ENCODE assay signal across 12 mouse cellular contexts in the genomic region with DNA sequence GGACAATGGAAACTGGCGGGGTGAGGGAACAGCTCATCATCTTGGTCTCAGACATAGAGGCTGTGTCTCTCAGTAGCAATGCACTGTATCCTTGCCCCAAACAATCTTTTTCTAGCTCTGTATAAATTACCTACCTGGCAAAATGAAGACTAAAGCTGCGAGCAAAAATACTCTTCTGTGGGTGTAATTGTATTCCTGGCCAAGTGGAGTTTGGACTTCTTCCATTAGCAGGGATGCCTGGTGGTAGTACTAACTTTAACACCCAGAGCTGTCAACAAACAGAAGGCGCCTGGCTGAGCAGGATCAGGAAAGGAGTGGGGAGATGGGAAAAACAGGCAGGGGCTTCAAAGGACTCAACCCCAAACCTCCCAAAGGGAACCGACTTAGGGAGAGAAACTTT.
DNase-seq lines count a peak whose midpoint lies in the region; ATAC-seq and TF ChIP-seq lines count a peak whose summit lies in the region.
"Had no signal": no experiment of that assay in that cellular context is flagged by ENCODE, and none has a peak within 500 bp of the region (broad histone marks: within the 10 kb centered on the region; RNA-seq: fewer than 3 reads in every experiment).

No protein-coding gene starts in this region.

- H3K27ac ChIP-seq in forebrain, postnatal 0 days (ENCODE audit: low read depth, low read length): no peak overlapping the region
- no peak overlapping the region for H3K27ac ChIP-seq in forebrain, embryonic 10.5 days
- no peak overlapping the region for H3K27ac ChIP-seq in heart, adult 2 months
- no peak overlapping the region for H3K27ac ChIP-seq in left cerebral cortex, adult 2 months
- no peak overlapping the region for H3K27ac ChIP-seq in liver, postnatal 0 days (ENCODE audit: low read depth)
- H3K27ac ChIP-seq: liver, embryonic 12.5 days had no signal

- no peaks in the 10 kb centered on the region for H3K36me3 ChIP-seq in forebrain, postnatal 0 days (ENCODE audit: insufficient read depth)
- no peaks in the 10 kb centered on the region for H3K36me3 ChIP-seq in forebrain, embryonic 10.5 days (replicated peaks)
- no peaks in the 10 kb centered on the region for H3K36me3 ChIP-seq in heart, adult 2 months (ENCODE audit: control insufficient read depth, insufficient read depth, low read length)
- H3K36me3 ChIP-seq in liver, postnatal 0 days (replicated peaks; ENCODE audit: insufficient read depth, low read length): no peaks in the 10 kb centered on the region
- H3K36me3 ChIP-seq: liver, embryonic 12.5 days had no signal

- no peak for TF ChIP-seq POLR2A in heart, adult 2 months (IDR thresholded peaks at IDR 0.05; ENCODE audit: insufficient read depth, low read depth, low read length)

- peak; percentile 36; the same call in 1 of the 2 replicates for ATAC-seq in forebrain, postnatal 0 days
- ATAC-seq in liver, postnatal 0 days: no peak
- ATAC-seq: inflammation-experienced regulatory T-cells, adult 6 months; liver, embryonic 12.5 days had no signal

- no peak overlapping the region for H3K9ac ChIP-seq in forebrain, postnatal 0 days
- H3K9ac ChIP-seq in heart, adult 2 months (ENCODE audit: low read depth, low read length): no peak overlapping the region
- H3K9ac ChIP-seq in liver, postnatal 0 days (replicated peaks): no peak overlapping the region
- H3K9ac ChIP-seq: liver, embryonic 12.5 days had no signal

- H3K4me1 ChIP-seq in forebrain, postnatal 0 days (ENCODE audit: insufficient read depth): no peaks in the 10 kb centered on the region
- H3K4me1 ChIP-seq in forebrain, embryonic 10.5 days: no peaks in the 10 kb centered on the region
- H3K4me1 ChIP-seq in heart, adult 2 months (ENCODE audit: control insufficient read depth, insufficient read depth, low read length): no peaks in the 10 kb centered on the region
- H3K4me1 ChIP-seq in liver, postnatal 0 days (ENCODE audit: insufficient read depth): no peaks in the 10 kb centered on the region

- no peak overlapping the region for H3K4me2 ChIP-seq in forebrain, postnatal 0 days (ENCODE audit: low read depth)
- H3K4me2 ChIP-seq in liver, postnatal 0 days (ENCODE audit: low read depth, low read length): no peak overlapping the region
- H3K4me2 ChIP-seq: liver, embryonic 12.5 days had no signal

- peak; percentile 34 for DNase-seq in forebrain, postnatal 0 days
- DNase-seq in forebrain, embryonic 10.5 days (ENCODE audit: extremely low spot score, low spot score): no peak
- DNase-seq in heart, adult 2 months: peak; percentile 25 to 43
- peak; percentile 16 to 58 for DNase-seq in heart, postnatal 14 days
- peak; percentile 31 to 42 for DNase-seq in left cerebral cortex, adult 2 months (ENCODE audit: extremely low spot score in 1 of 2, low spot score in 2 of 2)
- no peak for DNase-seq in retina, embryonic 14.5 days (ENCODE audit: low spot score)
- no peak for DNase-seq in testis, postnatal 10 days (ENCODE audit: low spot score)
- DNase-seq in liver, postnatal 0 days: no peak
- DNase-seq: cerebellum, adult 9-10 months; gastrocnemius, postnatal 25 days had no signal

- no peak overlapping the region for H3K4me3 ChIP-seq in forebrain, postnatal 0 days (ENCODE audit: low read depth, low read length)
- H3K4me3 ChIP-seq in forebrain, embryonic 10.5 days: no peak overlapping the region
- no peak overlapping the region for H3K4me3 ChIP-seq in heart, adult 2 months
- H3K4me3 ChIP-seq in left cerebral cortex, adult 2 months: no peak overlapping the region
- no peak overlapping the region for H3K4me3 ChIP-seq in liver, postnatal 0 days (ENCODE audit: low read depth, low read length)
- H3K4me3 ChIP-seq: liver, embryonic 12.5 days had no signal

- 57% methylated on average over 4 of the region's 4 CpGs for WGBS in forebrain, postnatal 0 days
- 73% methylated on average over 4 of the region's 4 CpGs for WGBS in forebrain, embryonic 10.5 days
- 23% methylated on average over 4 of the region's 4 CpGs for WGBS in heart, adult 2 months
- 42% methylated on average over 4 of the region's 4 CpGs for WGBS in liver, postnatal 0 days (ENCODE audit: insufficient replicate concordance)

- no peaks in the 10 kb centered on the region for H3K9me3 ChIP-seq in forebrain, postnatal 0 days (ENCODE audit: low read length)
- no peaks in the 10 kb centered on the region for H3K9me3 ChIP-seq in forebrain, embryonic 10.5 days
- H3K9me3 ChIP-seq in liver, postnatal 0 days (ENCODE audit: low read length): no peaks in the 10 kb centered on the region
- H3K9me3 ChIP-seq: liver, embryonic 12.5 days had no signal

- no peaks in the 10 kb centered on the region for H3K79me2 ChIP-seq in heart, adult 2 months (replicated peaks; ENCODE audit: control insufficient read depth, insufficient read depth, low read length)

- intact Hi-C loops in heart, adult 2 months (cut with DNase I): no loop called here
- intact Hi-C loops in heart, postnatal 14 days (cut with DNase I): no loop called here
- intact Hi-C loops in left cerebral cortex, adult 2 months (cut with DNase I): loop anchor here (10.0 kb wide), 1 partner anchor 1259 kb away; no protein-coding TSS in a partner anchor

- TF ChIP-seq CTCF in forebrain, postnatal 0 days (IDR thresholded peaks at IDR 0.05; ENCODE audit: low read depth): no peak
- 0 out of 2 replicates have a peak, but pooled peaks have one; percentile 22 for TF ChIP-seq CTCF in heart, adult 2 months (IDR thresholded peaks at IDR 0.05)
- TF ChIP-seq CTCF in left cerebral cortex, adult 2 months (IDR thresholded peaks at IDR 0.05): peak; percentile 2; the same call in 1 of the 2 replicates
- TF ChIP-seq CTCF in liver, postnatal 0 days (IDR thresholded peaks at IDR 0.05; ENCODE audit: low read depth): no peak

- no peak for TF ChIP-seq EP300 in heart, adult 2 months (IDR thresholded peaks at IDR 0.05; ENCODE audit: insufficient read depth, low read depth, low read length)
- TF ChIP-seq EP300 in liver, postnatal 0 days (IDR thresholded peaks at IDR 0.05; ENCODE audit: low read depth): no peak

- H3K27me3 ChIP-seq in forebrain, postnatal 0 days (ENCODE audit: insufficient read depth, low read length): no peaks in the 10 kb centered on the region
- H3K27me3 ChIP-seq in forebrain, embryonic 10.5 days (ENCODE audit: poor library complexity, severe bottlenecking): no peaks in the 10 kb centered on the region
- no peaks in the 10 kb centered on the region for H3K27me3 ChIP-seq in heart, adult 2 months (ENCODE audit: control insufficient read depth, insufficient read depth, low read length)
- no peaks in the 10 kb centered on the region for H3K27me3 ChIP-seq in liver, postnatal 0 days (ENCODE audit: insufficient read depth, low read length)
- H3K27me3 ChIP-seq: liver, embryonic 12.5 days had no signal

Comparison
In these comparisons a context has a peak if more than half of its experiments do, and no peak if none do; other contexts are left out.
1. DNase-seq: peak in forebrain, postnatal 0 days (single experiment), heart, adult 2 months (2 of 2), heart, postnatal 14 days (2 of 2) and left cerebral cortex, adult 2 months (2 of 2); none in forebrain, embryonic 10.5 days (single experiment), retina, embryonic 14.5 days (single experiment), testis, postnatal 10 days (single experiment) and liver, postnatal 0 days (single experiment).
2. CTCF ChIP-seq: peak in heart, adult 2 months (single experiment) and left cerebral cortex, adult 2 months (single experiment); none in forebrain, postnatal 0 days (single experiment) and liver, postnatal 0 days (single experiment).